Mouse (Mus musculus): ENCODE results near the gene Nxf3. TPM values are rescaled to one million over a fixed set of nuclear protein-coding genes. Genes with fewer than 3 reads are reported as not detected.

Gene Nxf3
- polyA plus RNA-seq, 1 experiment, result 0.07 TPM

DNA sequence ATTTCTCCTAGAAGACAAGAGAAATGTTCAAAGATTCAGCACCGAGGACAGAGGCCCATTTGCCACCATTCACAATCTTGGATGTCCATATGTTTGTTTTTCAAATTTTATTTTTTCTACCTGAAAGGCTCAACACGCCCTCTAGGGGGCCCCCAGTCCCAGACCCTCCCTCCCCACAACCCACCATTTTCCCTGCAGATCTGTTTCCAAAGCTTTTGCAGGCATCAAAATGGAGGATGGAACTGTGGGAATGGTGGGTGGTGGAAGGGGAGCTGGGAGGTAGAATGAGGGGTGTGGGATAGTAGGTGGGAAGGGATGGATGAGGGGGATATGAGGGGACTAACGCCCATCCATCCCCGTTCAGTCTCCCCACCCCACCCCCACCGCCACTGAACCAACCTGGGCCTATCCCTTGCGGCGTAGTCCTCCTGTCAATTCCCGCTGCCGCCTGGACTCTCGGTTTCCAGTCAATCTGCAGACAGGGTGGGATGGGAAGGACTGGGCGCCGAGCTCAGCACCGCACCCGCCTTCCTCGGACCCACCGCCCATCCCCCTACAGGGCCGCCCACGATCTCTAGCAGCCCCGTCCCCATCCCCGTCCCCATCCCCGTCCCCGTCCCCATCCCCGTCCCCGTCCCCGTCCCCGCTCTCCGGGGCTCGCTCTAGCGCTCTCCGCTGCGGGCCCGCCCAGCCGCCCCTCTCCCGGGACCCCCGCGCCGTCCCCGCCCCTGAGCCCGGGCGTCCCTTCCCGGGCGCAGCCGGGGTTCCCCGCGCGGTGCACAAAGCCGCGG, 17.7 kb downstream of the Nxf3 start:
- peak; percentile 48; the same call in 1 of the 2 replicates for TF ChIP-seq CTCF (IDR thresholded peaks at IDR 0.05; ENCODE audit: borderline replicate concordance, extremely low read depth, insufficient read depth, insufficient read length)
- peak; percentile 79 for DNase-seq (ENCODE audit: low read depth)

DNA sequence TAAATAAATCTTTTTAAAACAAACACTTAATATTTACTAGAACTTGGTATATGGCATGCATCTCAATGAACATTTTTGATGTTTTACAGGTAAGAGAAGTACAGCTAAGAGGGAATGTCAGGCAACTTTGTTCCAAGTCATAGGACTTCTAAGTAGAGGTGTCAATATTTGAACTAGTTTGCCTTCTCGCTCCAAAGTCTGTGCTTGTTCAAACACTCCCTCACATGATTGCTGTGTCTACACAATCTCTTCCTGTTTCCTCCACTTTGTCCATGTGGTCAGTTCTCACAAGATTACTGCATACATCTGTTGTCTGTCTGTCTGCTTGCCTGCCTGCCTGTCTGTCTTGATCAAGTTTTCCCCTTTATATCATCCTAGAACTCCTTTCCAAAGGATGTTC, 24.4 kb downstream of the Nxf3 start:
- no peak for TF ChIP-seq POLR2A (IDR thresholded peaks at IDR 0.05; ENCODE audit: borderline replicate concordance, extremely low read depth, insufficient read depth, insufficient read length, poor library complexity, severe bottlenecking)
- no peak for TF ChIP-seq CTCF (IDR thresholded peaks at IDR 0.05; ENCODE audit: borderline replicate concordance, extremely low read depth, insufficient read depth, insufficient read length)
- no peak for DNase-seq (ENCODE audit: low read depth)

DNA sequence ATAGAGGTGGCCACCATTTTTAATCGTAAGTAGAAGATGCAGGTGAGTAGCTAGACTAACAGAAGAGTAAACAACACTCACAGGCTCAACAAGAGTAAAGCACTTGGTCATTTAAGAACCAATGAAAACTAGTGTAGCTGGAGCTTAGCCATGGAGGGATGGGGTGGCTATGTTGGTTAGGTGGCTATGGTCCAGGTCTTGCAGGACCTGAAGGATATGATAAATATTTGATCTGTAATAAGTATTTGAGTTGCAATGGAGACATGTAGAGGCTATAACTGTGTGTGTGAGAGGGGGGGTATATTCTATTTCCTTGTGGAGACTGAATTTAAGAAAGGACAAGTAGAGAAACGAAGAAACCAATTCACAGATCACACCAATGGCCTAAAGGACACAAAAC, 33.8 kb downstream of the Nxf3 start:
- TF ChIP-seq POLR2A (IDR thresholded peaks at IDR 0.05; ENCODE audit: borderline replicate concordance, extremely low read depth, insufficient read depth, insufficient read length, poor library complexity, severe bottlenecking), result no peak
- no peak for TF ChIP-seq CTCF (IDR thresholded peaks at IDR 0.05; ENCODE audit: borderline replicate concordance, extremely low read depth, insufficient read depth, insufficient read length)
- DNase-seq (ENCODE audit: low read depth), result no peak

DNA sequence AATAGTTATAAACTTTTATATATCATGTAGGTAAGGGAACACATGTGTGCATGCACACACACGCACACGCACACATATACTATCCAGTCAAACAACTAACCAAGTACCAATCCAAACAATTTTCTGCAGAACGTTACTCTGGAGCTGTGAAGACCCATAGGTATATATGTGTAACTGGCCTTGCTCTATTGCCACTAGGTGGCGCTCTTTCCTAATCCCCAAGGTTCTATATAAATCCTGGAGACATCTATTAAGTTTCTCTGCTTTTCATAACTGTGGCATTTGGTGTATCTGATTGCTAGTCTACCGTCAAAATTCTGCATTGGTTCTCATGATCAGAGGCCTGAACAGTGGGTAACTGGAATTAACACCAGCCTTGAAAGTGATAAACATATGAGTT, 37.5 kb downstream of the Nxf3 start:
- peak; percentile 50; the same call in 1 of the 2 replicates for TF ChIP-seq CTCF (IDR thresholded peaks at IDR 0.05; ENCODE audit: borderline replicate concordance, extremely low read depth, insufficient read depth, insufficient read length)
- TF ChIP-seq POLR2A (IDR thresholded peaks at IDR 0.05; ENCODE audit: borderline replicate concordance, extremely low read depth, insufficient read depth, insufficient read length, poor library complexity, severe bottlenecking), result no peak
- DNase-seq (ENCODE audit: low read depth), result peak; percentile 87

DNA sequence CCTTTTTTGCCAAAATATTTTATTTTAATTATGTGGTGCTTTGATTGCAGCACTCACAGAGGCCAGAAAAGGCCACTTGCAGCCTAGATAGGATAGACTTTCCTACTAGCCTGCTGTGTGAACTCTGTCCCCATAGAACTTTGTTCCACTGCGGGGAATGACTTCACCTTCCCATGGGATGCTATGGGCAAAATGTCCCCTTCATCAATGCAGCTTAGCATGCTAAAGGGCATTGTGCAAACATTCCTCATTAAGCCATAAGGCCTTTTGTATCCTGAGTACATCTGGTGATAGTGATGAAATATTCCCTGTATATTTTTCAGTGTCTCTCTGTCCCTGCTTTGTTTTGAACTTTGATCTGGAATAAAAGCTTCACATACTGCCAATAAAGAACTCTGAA, 41.3 kb downstream of the Nxf3 start:
- DNase-seq (ENCODE audit: low read depth), result no peak
- TF ChIP-seq POLR2A (IDR thresholded peaks at IDR 0.05; ENCODE audit: borderline replicate concordance, extremely low read depth, insufficient read depth, insufficient read length, poor library complexity, severe bottlenecking) (no peak), CTCF (IDR thresholded peaks at IDR 0.05; ENCODE audit: borderline replicate concordance, extremely low read depth, insufficient read depth, insufficient read length) (no peak)

DNA sequence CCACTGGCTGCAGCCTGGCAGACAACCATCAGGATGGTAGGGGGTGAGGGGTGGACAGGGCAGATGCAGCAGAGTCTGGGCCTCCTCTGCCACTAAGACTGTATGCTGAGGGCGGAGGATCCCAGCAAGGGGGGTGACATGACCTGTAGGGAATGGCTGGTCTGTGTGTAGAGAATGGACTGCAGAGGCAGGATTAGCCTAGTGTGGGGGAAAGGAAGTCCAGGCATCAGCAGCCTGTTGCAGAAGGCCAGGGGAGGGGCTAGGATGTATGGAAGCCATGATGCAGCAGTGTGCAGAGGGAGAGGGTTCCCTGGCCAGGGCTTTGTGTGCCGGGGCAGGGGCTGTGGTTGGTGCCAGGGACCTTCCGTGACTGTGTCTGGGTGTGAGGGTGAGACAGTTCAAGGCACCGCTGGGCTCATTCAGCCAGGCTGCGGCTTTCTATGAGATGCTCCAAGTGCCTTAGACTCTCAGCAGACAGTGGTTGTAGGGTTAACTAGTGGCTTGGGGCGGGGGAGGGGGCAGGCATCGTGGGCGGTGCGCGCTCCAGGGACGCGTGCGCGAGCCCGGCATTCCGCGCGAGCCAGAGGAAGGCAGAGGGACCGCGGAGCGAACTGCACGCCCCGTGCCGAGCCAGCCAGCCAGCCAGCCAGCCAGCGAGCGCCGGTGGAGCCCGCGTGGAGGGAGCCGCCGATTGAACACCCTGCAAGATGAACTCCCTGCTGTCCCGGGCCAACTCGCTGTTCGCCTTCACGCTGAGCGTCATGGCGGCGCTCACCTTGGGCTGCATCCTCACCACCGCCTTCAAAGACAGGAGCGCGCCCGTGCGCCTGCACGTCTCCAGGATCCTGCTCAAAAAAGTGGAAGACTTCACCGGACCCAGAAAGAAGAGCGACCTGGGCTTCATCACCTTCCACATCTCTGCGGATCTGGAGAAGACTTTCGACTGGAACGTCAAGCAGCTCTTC, 52.0 kb downstream of the Nxf3 start, which contains the start of gene Arxes1:
Arxes1 (plus strand) TSS at position 569 of the 965 bp plus-strand sequence.
- DNase-seq (ENCODE audit: low read depth), result peak; percentile 14

DNA sequence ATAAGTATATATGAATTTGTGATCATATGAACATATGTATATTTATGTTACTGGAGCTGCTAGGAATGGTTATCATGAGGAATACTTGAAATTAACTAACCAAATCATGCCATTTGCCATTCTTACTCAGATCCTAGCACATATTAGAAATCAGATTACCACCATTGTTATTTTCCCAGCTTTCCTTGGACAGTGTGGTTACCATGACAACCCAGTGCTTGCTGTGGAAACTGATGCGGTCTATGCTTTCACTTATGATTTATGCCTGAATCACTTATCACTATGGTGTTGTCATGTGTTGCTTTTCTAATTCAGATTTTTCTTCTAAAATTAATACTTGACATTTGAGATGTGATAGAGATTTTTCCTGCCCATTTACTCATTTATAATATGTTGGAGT, 54.7 kb downstream of the Nxf3 start:
- peak; percentile 58 for DNase-seq (ENCODE audit: low read depth)
- TF ChIP-seq POLR2A (IDR thresholded peaks at IDR 0.05; ENCODE audit: borderline replicate concordance, extremely low read depth, insufficient read depth, insufficient read length, poor library complexity, severe bottlenecking) (no peak), CTCF (IDR thresholded peaks at IDR 0.05; ENCODE audit: borderline replicate concordance, extremely low read depth, insufficient read depth, insufficient read length) (no peak)

Other genes with a start within 250 kb of the Nxf3 start
- 133 and 134 TPM in 2 replicates for gene Gprasp2, start 246.2 kb downstream of the Nxf3 start, polyA plus RNA-seq (2012; rRNA removed)
- gene Arxes2, start 91.4 kb downstream of the Nxf3 start, polyA plus RNA-seq (2012; rRNA removed), result 130 and 147 TPM in 2 replicates
- gene Arxes1, start 51.9 kb downstream of the Nxf3 start, polyA plus RNA-seq (2012; rRNA removed), result 22.5 and 43.7 TPM in 2 replicates
- 294 and 337 TPM in 2 replicates for gene Bex2, start 17.0 kb downstream of the Nxf3 start, polyA plus RNA-seq (2012; rRNA removed)
- gene Bex4, start 53.7 kb upstream of the Nxf3 start, polyA plus RNA-seq (2012; rRNA removed), result 64.7 and 73.7 TPM in 2 replicates
- gene Tceal8, start 87.1 kb upstream of the Nxf3 start, polyA plus RNA-seq (2012; rRNA removed), result 76.5 and 80.0 TPM in 2 replicates
- 17.9 and 34.9 TPM in 2 replicates for gene Tceal5, start 118.6 kb upstream of the Nxf3 start, polyA plus RNA-seq (2012; rRNA removed)
- 1.3 and 1.5 TPM in 2 replicates for gene Tceal7, start 129.5 kb upstream of the Nxf3 start, polyA plus RNA-seq (2012; rRNA removed)
- gene Bex1, start 130.3 kb upstream of the Nxf3 start, polyA plus RNA-seq (2012; rRNA removed), result 157 and 187 TPM in 2 replicates
- gene Tceal9, start 159.8 kb upstream of the Nxf3 start, polyA plus RNA-seq (2012; rRNA removed), result 194 and 222 TPM in 2 replicates
- gene Bex3, start 185.0 kb upstream of the Nxf3 start, polyA plus RNA-seq (2012; rRNA removed), result 619 and 631 TPM in 2 replicates